Mouse (Mus musculus) G1E (cell line): ENCODE results near the gene Zfp518a. TPM values are rescaled to one million over a fixed set of nuclear protein-coding genes. Genes with fewer than 3 reads are reported as not detected.

Source experiments
- ATAC-seq: 2 replicates; pipeline ENCODE4 v1.8.0; 2016; ENCODE audit warnings: mild to moderate bottlenecking; ENCODE audit not compliant: insufficient number of reproducible peaks, poor library complexity, low FRiP score, severe bottlenecking; ENCODE audit errors: extremely low read depth
- DNase-seq: peaks from one replicate; pipeline ENCODE4 v3.0.0; 2012; ENCODE audit warnings: low spot score
- H3K27me3 ChIP-seq: 2 replicates; pipeline ENCODE4 v1.6.1; 2012; ENCODE audit warnings: mild to moderate bottlenecking, low read length, inconsistent platforms; ENCODE audit not compliant: insufficient read depth
- H3K36me3 ChIP-seq: replicated peaks from 2 replicates; pipeline ENCODE3; 2012; ENCODE audit warnings: mild to moderate bottlenecking, inconsistent platforms
- H3K4me1 ChIP-seq: 2 replicates; pipeline ENCODE4 v1.6.1; 2012; ENCODE audit warnings: low read depth, low read length, inconsistent platforms, mixed read lengths; ENCODE audit not compliant: insufficient read depth
- H3K4me3 ChIP-seq: 2 replicates; pipeline ENCODE4 v1.5.1; 2012; ENCODE audit warnings: low read depth, mild to moderate bottlenecking, inconsistent platforms, low read length, moderate library complexity, mixed read lengths
- H3K9me3 ChIP-seq: replicated peaks from 2 replicates; pipeline ENCODE4 v1.6.1; 2012; ENCODE audit warnings: inconsistent platforms
- CTCF ChIP-seq: IDR thresholded peaks from 2 replicates; pipeline ENCODE4 v1.5.1; 2012; ENCODE audit warnings: low read depth, low read length, inconsistent platforms, mixed read lengths
- GATA1 ChIP-seq: IDR thresholded peaks from 2 replicates; pipeline ENCODE4 v1.6.1; 2012; ENCODE audit warnings: borderline replicate concordance, low read length, inconsistent platforms, mixed read lengths
- GATA2 ChIP-seq: IDR thresholded peaks from 2 replicates; pipeline ENCODE4 v1.6.1; 2012; ENCODE audit warnings: low read depth, low read length, inconsistent platforms, borderline replicate concordance
- POLR2AphosphoS5 ChIP-seq: IDR thresholded peaks from 2 replicates; pipeline ENCODE4 v1.6.1; 2012; ENCODE audit warnings: low read depth, low read length, inconsistent platforms; ENCODE audit not compliant: insufficient replicate concordance
- TAL1 ChIP-seq: conservative IDR thresholded peaks from 2 replicates; pipeline ENCODE4 v1.6.1; 2012; ENCODE audit warnings: low read depth, low read length, inconsistent platforms, mixed read lengths
- polyA plus RNA-seq: library from polyadenylated mRNA; stranded (reverse); fragments of >175 nt; gene quantifications from 2 replicates; pipeline ENCODE4 v1.2.3, GENCODE M21; 2012
- total RNA-seq, 2 experiments: library from RNA; stranded (forward) in 1 of 2; stranded (reverse) in 1 of 2; fragments of 200-1000 nt in 1 of 2; fragments of >200 nt in 1 of 2; fragmentation: Nextera tagmentation in 1 of 2; gene quantifications; 2 replicates each; pipeline ENCODE4 v1.2.3; 2014 to 2017

Gene Zfp518a
- total and polyA plus RNA-seq, 3 experiments, result 0.05 TPM; not detected in 2

GRCm38 (mm10) chr19:40872955-40873665 is 21.4 kb upstream of the Zfp518a start:
- Histone ChIP-seq H3K36me3 (no peaks in the 10 kb centered on the region), H3K27me3 (no peaks in the 10 kb centered on the region; the same call in 1 of the 2 replicates), H3K4me3 (peak overlapping the region; percentile 81), H3K4me1 (peaks cover 9% of the 10 kb centered on the region), H3K9me3 (no peaks in the 10 kb centered on the region)
- peak; percentile 94 for ATAC-seq
- TF ChIP-seq TAL1 (no peak), CTCF (no peak), POLR2AphosphoS5 (no peak), GATA2 (no peak), GATA1 (no peak)
- DNase-seq, result peak; percentile 88

- peaks cover 17% of the 10 kb centered on the region for H3K27me3 ChIP-seq
- H3K36me3 ChIP-seq, result no peaks in the 10 kb centered on the region
- ATAC-seq (no peak), DNase-seq (no peak)
- H3K4me3 ChIP-seq, result no peak overlapping the region
- H3K9me3 ChIP-seq, result no peaks in the 10 kb centered on the region
- TF ChIP-seq POLR2AphosphoS5 (no peak), GATA2 (no peak), GATA1 (no peak), CTCF (no peak), TAL1 (no peak)
- peaks cover 5% of the 10 kb centered on the region; the same call in 1 of the 2 replicates for H3K4me1 ChIP-seq
Measured at GRCm38 (mm10) chr19:40881700-40882099, 12.8 kb upstream of the Zfp518a start.

DNA sequence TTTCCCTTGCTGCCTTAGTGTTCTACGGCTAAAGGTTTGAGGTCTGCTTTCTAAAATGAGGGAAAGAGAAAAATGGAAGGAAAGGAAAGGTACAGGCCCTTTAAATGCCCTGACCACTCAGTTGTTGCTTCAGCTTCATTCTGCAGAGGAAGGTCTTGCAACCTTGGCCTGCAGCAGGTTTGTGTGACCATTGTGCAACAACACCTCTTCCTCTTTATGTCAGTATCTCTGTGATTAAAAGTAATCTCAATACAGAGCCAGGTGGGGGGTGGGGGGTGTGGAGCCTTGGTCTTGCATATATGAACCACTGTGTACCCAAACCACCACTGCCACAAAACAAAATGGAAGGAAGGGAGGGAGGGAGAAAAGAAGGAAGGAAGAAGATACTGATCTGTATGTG is 5.6 kb upstream of the Zfp518a start:
- Histone ChIP-seq H3K4me1 (no peaks in the 10 kb centered on the region), H3K27me3 (peaks cover 11% of the 10 kb centered on the region), H3K4me3 (no peak overlapping the region), H3K36me3 (no peaks in the 10 kb centered on the region), H3K9me3 (no peaks in the 10 kb centered on the region)
- TF ChIP-seq POLR2AphosphoS5, result no peak
- TF ChIP-seq GATA2, result no peak
- TF ChIP-seq CTCF, result no peak
- TF ChIP-seq GATA1, result no peak
- TF ChIP-seq TAL1, result no peak
- ATAC-seq (no peak), DNase-seq (no peak)

DNA sequence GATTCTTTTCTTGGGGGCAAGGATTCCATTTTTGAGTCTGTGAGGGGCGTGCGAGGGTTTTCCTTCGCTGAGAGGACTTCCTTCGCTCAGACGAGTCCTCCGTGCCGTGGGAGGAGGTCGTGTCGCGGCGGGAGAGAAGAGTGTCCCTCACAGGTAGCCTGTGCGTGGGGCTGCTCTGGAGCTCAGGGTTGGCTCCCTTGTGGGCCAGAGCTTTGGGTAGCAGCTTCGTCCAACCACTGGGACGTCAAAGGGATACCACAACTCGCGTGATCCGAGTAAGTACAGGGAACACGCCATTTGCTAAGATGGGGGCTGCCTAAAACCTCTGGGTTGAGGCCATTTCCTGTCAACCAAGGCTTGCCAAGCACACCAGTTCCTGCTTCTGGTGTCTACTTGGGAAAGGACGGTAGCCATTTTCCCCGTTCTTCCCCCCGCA is 416 bp upstream of the Zfp518a start:
- Histone ChIP-seq H3K27me3 (peaks cover 4% of the 10 kb centered on the region; the same call in 1 of the 2 replicates), H3K4me3 (no peak overlapping the region), H3K4me1 (no peaks in the 10 kb centered on the region), H3K9me3 (peaks cover 12% of the 10 kb centered on the region), H3K36me3 (no peaks in the 10 kb centered on the region)
- no peak for DNase-seq
- TF ChIP-seq GATA1, result no peak
- no peak for TF ChIP-seq GATA2
- no peak for TF ChIP-seq POLR2AphosphoS5
- no peak for TF ChIP-seq TAL1
- TF ChIP-seq CTCF, result no peak
- no peak for ATAC-seq

- peaks cover 12% of the 10 kb centered on the region for H3K9me3 ChIP-seq
- TF ChIP-seq CTCF, result no peak
- no peak for TF ChIP-seq GATA2
- TF ChIP-seq TAL1, result no peak
- no peak for TF ChIP-seq GATA1
- TF ChIP-seq POLR2AphosphoS5, result no peak
- DNase-seq (no peak), ATAC-seq (no peak)
- no peaks in the 10 kb centered on the region for H3K36me3 ChIP-seq
- no peak overlapping the region for H3K4me3 ChIP-seq
- no peaks in the 10 kb centered on the region for H3K4me1 ChIP-seq
- H3K27me3 ChIP-seq, result peaks cover 4% of the 10 kb centered on the region; the same call in 1 of the 2 replicates
Measured at GRCm38 (mm10) chr19:40895393-40895703, 843 bp downstream of the Zfp518a start.

GRCm38 (mm10) chr19:40931581-40932369 is 37.3 kb downstream of the Zfp518a start:
- no peaks in the 10 kb centered on the region for H3K36me3 ChIP-seq
- TF ChIP-seq TAL1 (no peak), POLR2AphosphoS5 (no peak)
- ATAC-seq, result no peak

More at GRCm38 (mm10) chr19:40931581-40932369, 37.3 kb downstream of the Zfp518a start:
- no peaks in the 10 kb centered on the region for H3K27me3 ChIP-seq
- no peak for DNase-seq
- H3K4me3 ChIP-seq, result no peak overlapping the region
- no peaks in the 10 kb centered on the region for H3K4me1 ChIP-seq
- H3K9me3 ChIP-seq, result no peaks in the 10 kb centered on the region
